Mouse (Mus musculus) embryonic fibroblast, embryonic 13.5 days (primary cell): ENCODE results near the gene Myh14.

Experiments used
- CTCF ChIP-seq: IDR thresholded peaks from 2 replicates; pipeline ENCODE4 v1.5.1; 2011; ENCODE audit warnings: mild to moderate bottlenecking, control low read depth, low read length, moderate library complexity, borderline replicate concordance; ENCODE audit not compliant: insufficient read depth
- POLR2A ChIP-seq: IDR thresholded peaks from 2 replicates; pipeline ENCODE4 v1.6.1; 2011; ENCODE audit warnings: low read depth, mild to moderate bottlenecking, control low read depth, low read length, moderate library complexity

DNA sequence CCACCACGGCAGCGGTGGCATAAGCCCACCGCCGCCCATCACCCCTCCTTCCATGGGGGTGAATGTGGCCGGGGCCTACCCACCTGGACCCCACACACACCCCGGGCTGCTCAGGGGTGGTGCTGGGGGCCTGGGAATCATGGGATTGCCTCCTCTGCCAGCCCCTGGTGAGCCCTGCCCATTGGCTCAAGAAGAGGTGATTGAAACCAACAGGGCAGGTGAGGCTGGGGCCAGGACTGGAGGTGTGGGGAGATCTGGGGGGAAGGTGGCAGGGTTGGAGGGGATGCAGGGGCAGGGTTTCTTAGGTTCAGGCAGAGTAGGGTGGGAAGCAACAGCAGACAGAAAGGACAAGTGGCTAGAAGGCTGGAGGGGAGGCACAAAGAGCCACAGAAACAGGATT lies 74.6 kb downstream of the Myh14 start:
- TF ChIP-seq CTCF (no peak), POLR2A (no peak)
